Mouse (Mus musculus) ES-Bruce4 (cell line): Measurements from ENCODE around the gene B3galt6.

Experiments
- CTCF ChIP-seq: IDR thresholded peaks from one replicate; pipeline ENCODE4 v1.8.1; 2011; ENCODE audit warnings: low read depth, low read length
- POLR2A ChIP-seq: IDR thresholded peaks from one replicate; pipeline ENCODE4 v1.8.1; 2011; ENCODE audit warnings: low read length; ENCODE audit not compliant: insufficient read depth

- TF ChIP-seq CTCF = no peak
- TF ChIP-seq POLR2A = no peak
These were observed 22.0 kb upstream of the B3galt6 start for GRCm38 (mm10) chr4:156014436-156014835.
